Mouse (Mus musculus) midbrain, postnatal 0 days (tissue): ENCODE data around the gene Ahnak. TPM values are rescaled to one million over a fixed set of nuclear protein-coding genes. Genes with fewer than 3 reads are reported as not detected.
A peak's percentile ranks its signal among the peaks of the same experiment; 100 is the strongest.

Experiments used
- ATAC-seq: fragments of 200-750 bp; cut with Nextera tagmentation; 2 replicates; pipeline ENCODE4 v1.8.0; 2017; ENCODE audit warnings: moderate number of reproducible peaks, mild to moderate bottlenecking, moderate TSS enrichment, moderate library complexity; ENCODE audit not compliant: low FRiP score
- DNase-seq: peaks from one replicate; pipeline ENCODE4 v3.0.0-alpha.2; 2015; ENCODE audit warnings: low spot score
- H3K27ac ChIP-seq: fragments of 300-500 bp; sonication (generic); 2 replicates; pipeline ENCODE4 v1.5.1; 2014; ENCODE audit warnings: low read depth, mild to moderate bottlenecking, low read length, mixed read lengths
- H3K27me3 ChIP-seq: fragments of 300-500 bp; sonication (generic); 2 replicates; pipeline ENCODE4 v1.6.1; 2014; ENCODE audit warnings: low read length, control low read depth, mixed read lengths; ENCODE audit not compliant: insufficient read depth
- H3K36me3 ChIP-seq: fragments of 300-500 bp; sonication (generic); 2 replicates; pipeline ENCODE4 v1.6.1; 2014; ENCODE audit warnings: low read length, control low read depth, mixed read lengths; ENCODE audit not compliant: insufficient read depth
- H3K4me1 ChIP-seq: fragments of 300-500 bp; sonication (generic); 2 replicates; pipeline ENCODE4 v1.6.1; 2014; ENCODE audit warnings: mild to moderate bottlenecking, control low read depth, antibody characterized with exemption, low read length, mixed read lengths; ENCODE audit not compliant: insufficient read depth
- H3K4me2 ChIP-seq: fragments of 300-500 bp; sonication (generic); 2 replicates; pipeline ENCODE4 v1.6.1; 2014; ENCODE audit warnings: low read depth, mild to moderate bottlenecking, low read length, mixed read lengths; ENCODE audit not compliant: poor library complexity, severe bottlenecking
- H3K4me3 ChIP-seq: fragments of 300-500 bp; sonication (generic); 2 replicates; pipeline ENCODE4 v1.5.1; 2014; ENCODE audit warnings: low read depth, mild to moderate bottlenecking, low read length, moderate library complexity
- H3K9ac ChIP-seq: fragments of 300-500 bp; sonication (generic); replicated peaks from 2 replicates; pipeline ENCODE4 v1.6.1; 2014; ENCODE audit warnings: mild to moderate bottlenecking, low read length, moderate library complexity, mixed read lengths; ENCODE audit not compliant: poor library complexity, severe bottlenecking
- H3K9me3 ChIP-seq: fragments of 300-500 bp; sonication (generic); 2 replicates; pipeline ENCODE4 v1.6.1; 2016; ENCODE audit warnings: low read length, control low read depth
- CTCF ChIP-seq: IDR thresholded peaks from 2 replicates; pipeline ENCODE4 v1.5.1; 2016; ENCODE audit warnings: antibody characterized with exemption, mild to moderate bottlenecking
- WGBS: fragments of 180-500 bp; shearing (Covaris S2); extraction: QIAGEN DNeasy Blood & Tissue Kit; methylation state at CpG from one replicate; pipeline ENCODE4 v1.1.7; 2014; 5-methylcytosine and 5-hydroxymethylcytosine counted together
- polyA plus RNA-seq: library from polyadenylated mRNA; unstranded; fragments of >200 nt; fragmentation: Nextera tagmentation; extraction: Ambion mirVana; gene quantifications from 2 replicates; pipeline ENCODE4 v1.2.1, GENCODE M21; 2015
- total RNA-seq: library from RNA; depleted of rRNA; stranded (reverse); fragments of >200 nt; gene quantifications from 2 replicates; pipeline ENCODE4 v1.2.3, GENCODE M21; 2014

Gene Ahnak
- total and polyA plus RNA-seq, 2 experiments from 2014 or later, result 4.4 to 13.0 TPM

DNA sequence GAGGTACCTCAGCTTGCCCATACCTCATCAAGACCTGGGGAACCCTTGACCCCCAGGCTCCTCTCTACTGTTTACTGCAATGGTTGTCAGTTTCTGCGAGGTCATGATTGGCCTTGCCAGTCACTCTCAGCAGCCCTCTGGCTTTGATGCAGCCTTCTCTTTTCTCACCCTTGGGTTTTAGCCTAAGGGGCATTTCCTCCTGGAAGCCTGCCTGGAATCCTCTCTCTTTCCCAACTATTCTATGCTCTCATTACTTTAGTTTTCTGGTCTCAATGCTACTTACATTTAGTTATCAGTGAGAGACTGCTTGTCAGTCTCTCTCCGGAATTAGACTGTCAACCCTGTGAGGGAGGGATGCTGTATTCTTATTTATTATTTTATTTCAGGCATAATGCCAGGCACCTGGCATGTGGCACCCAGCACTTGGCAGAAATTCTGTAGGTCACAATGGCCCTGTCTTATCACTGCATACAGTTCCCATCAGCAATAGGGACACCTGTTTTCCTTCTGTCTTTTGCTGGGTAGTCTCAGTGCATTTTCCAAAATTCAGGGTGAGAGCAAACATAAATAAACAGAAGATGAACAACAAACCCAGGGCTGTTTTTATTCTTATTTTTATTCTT lies 40.7 kb downstream of the Ahnak start:
- no peak for TF ChIP-seq CTCF
- DNase-seq (no peak), ATAC-seq (no peak)
- H3K4me2 ChIP-seq, result no peak overlapping the region
- H3K36me3 ChIP-seq, result no peaks in the 10 kb centered on the region
- H3K27me3 ChIP-seq, result no peaks in the 10 kb centered on the region
- H3K9me3 ChIP-seq, result no peaks in the 10 kb centered on the region
- 71% methylated on average over 2 of the region's 2 CpGs for WGBS
- H3K4me3 ChIP-seq, result no peak overlapping the region
- H3K4me1 ChIP-seq, result peaks cover 9% of the 10 kb centered on the region
- no peak overlapping the region for H3K27ac ChIP-seq
- no peak overlapping the region for H3K9ac ChIP-seq

DNA sequence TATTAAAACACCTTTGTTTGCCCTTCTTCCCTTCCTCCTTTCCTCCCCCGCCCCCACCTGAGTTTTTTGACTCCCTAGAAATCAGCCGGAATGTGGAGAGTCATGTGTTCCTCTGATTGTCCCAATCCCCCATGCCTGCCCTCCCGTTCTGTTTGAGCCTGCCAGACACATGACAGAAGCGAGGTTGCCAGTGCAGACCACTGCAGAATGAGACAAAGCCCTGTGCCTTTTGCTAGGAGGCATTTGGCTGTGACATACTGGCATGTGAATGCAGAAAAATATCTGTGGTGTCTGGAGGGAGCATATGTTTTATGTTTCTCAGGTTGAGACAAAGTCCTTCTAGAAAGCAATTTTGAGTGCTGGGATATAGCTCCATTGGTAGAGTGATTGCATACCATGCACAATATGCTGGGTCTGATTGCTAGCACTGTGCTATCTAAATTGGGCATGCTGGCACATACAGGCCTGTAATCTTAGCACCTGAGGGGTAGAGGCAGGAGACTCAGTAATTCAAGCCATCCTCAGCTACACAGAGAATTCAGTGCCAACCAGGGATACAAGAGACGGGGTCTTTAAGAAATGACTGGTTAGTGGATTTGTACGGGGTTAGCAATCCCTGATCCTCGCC lies 43.5 kb downstream of the Ahnak start:
- ATAC-seq, result peak; percentile 49; the same call in 1 of the 2 replicates
- 36% methylated on average over 7 of the region's 7 CpGs for WGBS

DNA sequence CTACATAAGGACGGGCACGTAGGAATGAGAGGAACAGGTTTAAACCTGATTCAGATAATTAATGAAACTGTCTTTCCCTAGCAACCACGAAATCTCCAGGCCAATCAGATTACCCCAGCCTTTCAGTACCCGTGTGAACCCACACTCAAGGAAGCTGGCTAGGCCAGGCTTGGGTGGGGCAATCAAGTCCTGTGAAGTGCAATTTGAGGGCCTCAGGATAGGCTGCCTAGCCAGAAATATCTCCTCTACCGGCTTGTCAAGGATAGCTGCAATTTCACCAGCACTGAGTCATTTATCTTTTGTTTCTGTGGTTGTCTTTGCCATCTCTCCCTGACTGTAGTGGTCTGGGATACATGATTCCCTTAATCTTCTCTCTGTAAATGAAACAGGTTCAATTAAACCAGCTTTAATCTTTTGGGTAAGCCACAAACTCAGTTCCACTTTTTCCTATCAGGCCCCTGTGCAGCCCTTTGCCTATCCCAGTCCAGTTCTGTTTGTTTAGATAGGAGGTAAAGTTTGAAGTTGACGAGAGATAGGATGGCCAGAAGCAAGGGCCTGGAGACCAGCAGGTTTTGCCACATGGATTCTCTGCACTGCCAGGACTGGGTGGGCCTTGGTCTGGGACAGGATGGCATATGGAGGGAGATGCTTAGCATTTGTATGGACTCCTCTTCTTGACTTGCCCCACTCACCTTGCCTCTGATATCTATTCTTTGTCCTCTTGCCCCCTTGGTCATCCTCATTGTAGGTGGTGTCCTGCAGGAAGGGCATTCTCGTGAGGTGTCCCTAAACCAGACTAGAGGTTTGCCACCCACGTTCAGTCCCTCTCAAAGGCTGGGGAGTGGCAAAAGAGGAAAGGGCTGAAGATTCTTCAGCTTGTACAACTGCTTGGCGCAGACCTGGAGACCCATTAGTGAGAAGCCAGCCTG lies 44.6 kb downstream of the Ahnak start:
- peaks cover 4% of the 10 kb centered on the region for H3K4me1 ChIP-seq
- H3K27ac ChIP-seq, result peak overlapping the region; percentile 26; the same call in 1 of the 2 replicates
- DNase-seq, result peak; percentile 60
- WGBS, result 58% methylated on average over 9 of the region's 9 CpGs
- H3K27me3 ChIP-seq, result no peaks in the 10 kb centered on the region
- no peak for TF ChIP-seq CTCF
- H3K4me3 ChIP-seq, result no peak overlapping the region
- ATAC-seq, result peak; percentile 82
- H3K36me3 ChIP-seq, result no peaks in the 10 kb centered on the region
- H3K9ac ChIP-seq, result no peak overlapping the region
- H3K9me3 ChIP-seq, result no peaks in the 10 kb centered on the region
- H3K4me2 ChIP-seq, result no peak overlapping the region

More for the DNA sequence above, 43.5 kb downstream of the Ahnak start:
- H3K9me3 ChIP-seq, result no peaks in the 10 kb centered on the region
- H3K4me1 ChIP-seq, result peaks cover 8% of the 10 kb centered on the region
- 0 out of 2 replicates have a peak overlapping the region, but pooled peaks have one; percentile 6 for H3K27ac ChIP-seq
- H3K9ac ChIP-seq, result no peak overlapping the region
- peak; percentile 40 for DNase-seq
- H3K36me3 ChIP-seq, result no peaks in the 10 kb centered on the region
- no peak for TF ChIP-seq CTCF
- H3K4me3 ChIP-seq, result no peak overlapping the region
- H3K4me2 ChIP-seq, result no peak overlapping the region; the same call in 1 of the 2 replicates
- H3K27me3 ChIP-seq, result no peaks in the 10 kb centered on the region

DNA sequence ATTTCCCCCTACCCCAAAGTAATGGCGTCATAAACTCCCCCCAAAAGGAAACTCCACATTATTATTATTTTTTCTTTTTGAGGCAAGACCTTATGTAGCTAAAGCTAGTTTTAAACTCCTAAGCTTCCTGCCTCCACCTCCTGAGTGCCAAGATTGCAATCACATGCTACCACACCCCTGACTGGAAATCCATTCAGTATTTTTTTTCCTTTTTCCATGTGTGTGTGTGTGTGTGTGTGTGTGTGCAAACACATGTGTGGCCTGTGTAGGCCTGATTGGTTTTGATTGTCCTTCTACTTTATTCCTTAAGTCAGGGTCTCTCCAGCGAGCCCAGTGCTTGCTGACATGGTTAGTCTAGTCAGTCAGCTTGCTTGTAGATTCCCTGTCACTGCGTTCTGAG lies 45.4 kb downstream of the Ahnak start:
- Histone ChIP-seq H3K9ac (no peak overlapping the region), H3K4me3 (no peak overlapping the region), H3K27me3 (no peaks in the 10 kb centered on the region), H3K4me1 (peaks cover 4% of the 10 kb centered on the region), H3K27ac (no peak overlapping the region), H3K9me3 (no peaks in the 10 kb centered on the region), H3K4me2 (no peak overlapping the region), H3K36me3 (no peaks in the 10 kb centered on the region)
- 90% methylated on average over 3 of the region's 3 CpGs for WGBS
- TF ChIP-seq CTCF, result no peak
- no peak for DNase-seq
- no peak for ATAC-seq

DNA sequence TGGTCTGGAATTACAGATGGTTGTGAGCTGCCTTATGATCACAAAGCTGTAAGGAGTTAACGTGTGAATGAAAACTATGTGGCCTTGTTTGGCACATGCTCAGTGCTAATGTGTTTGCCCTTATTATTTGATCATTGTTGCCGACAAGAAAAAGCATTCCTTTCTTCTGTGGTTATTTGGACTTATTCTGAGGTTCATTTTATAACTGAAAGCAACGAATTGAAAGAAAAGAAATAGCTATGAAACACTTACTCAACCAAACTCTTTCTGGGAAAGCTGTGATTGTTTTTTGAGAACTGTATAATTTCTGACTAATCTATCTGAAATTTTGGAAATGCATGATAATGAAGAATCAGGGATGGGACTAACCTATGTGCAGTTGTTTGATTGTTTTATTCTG lies 46.0 kb downstream of the Ahnak start:
- no peak overlapping the region for H3K9ac ChIP-seq
- ATAC-seq, result no peak

More for the DNA sequence above, 46.0 kb downstream of the Ahnak start:
- peaks cover 4% of the 10 kb centered on the region for H3K4me1 ChIP-seq
- H3K9me3 ChIP-seq, result no peaks in the 10 kb centered on the region
- H3K36me3 ChIP-seq, result no peaks in the 10 kb centered on the region
- no peak for TF ChIP-seq CTCF
- H3K4me2 ChIP-seq, result no peak overlapping the region
- DNase-seq, result no peak
- 74% methylated on average over 3 of the region's 3 CpGs for WGBS
- no peak overlapping the region for H3K27ac ChIP-seq
- no peak overlapping the region for H3K4me3 ChIP-seq
- no peaks in the 10 kb centered on the region for H3K27me3 ChIP-seq
